Mouse (Mus musculus): ENCODE measurements around the gene 1700086D15Rik.

The 1700086D15Rik gene

DNA sequence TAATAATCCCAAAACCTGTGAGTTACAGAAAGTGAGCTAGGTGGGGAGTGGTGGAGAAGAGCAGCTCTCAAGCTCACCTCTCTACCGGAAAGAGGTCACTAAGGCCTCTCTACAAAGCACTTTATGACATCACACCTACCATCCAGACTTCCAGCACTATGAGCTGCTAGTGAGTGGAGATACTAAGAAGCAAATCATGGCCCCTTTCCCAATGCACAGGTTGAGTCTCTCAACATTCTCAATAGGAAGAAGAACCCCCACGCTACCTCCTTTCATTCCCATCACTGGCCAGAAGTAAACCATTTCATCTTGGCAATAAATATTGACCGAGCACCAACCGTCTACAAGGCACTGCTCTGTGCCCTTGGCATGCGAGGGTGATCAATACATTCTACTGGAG lies at the start of gene 1700086D15Rik:
Gene 1700086D15Rik (minus strand): TSS at position 101 of the 400 bp plus-strand sequence.
- no peak for DNase-seq

DNA sequence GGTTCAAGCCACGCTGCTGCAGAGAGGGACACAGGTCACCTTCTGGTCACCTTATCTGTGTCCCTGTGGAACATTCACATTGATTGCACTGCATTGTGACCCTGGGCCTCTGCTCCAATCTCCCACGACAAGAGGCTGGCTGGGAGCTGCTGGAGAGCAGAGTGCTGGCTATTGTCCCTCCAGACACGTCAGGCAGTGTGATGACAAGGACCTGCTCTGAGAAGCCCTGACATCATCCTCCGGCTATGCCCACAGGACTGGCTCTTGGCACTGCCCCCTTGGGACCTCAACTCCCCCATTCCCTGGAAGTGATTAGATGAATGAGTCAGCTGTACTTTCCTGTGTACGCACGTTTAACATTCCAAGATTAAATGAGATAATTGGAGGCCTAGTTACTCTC lies 49.8 kb upstream of the 1700086D15Rik start:
- DNase-seq: no peak

DNA sequence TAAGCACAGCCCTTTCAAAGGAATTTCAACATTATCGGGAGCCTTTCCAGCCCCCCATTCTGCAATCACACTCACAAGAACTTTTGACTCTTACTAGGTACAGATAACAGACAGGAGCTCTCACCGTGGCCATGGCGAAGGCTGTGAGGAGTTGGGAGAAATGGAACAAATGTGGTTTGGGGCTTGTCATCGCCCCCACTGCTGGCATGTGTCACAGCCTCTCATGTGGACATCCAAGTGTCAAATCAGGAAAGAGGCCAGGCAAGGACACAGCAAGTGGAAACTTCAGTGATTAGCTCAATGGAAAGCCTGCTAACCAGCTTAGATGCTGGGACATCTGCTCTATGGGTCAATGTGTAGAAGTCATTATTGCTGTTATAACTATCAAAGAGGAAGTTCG lies 45.6 kb upstream of the 1700086D15Rik start:
- DNase-seq: no peak

DNA sequence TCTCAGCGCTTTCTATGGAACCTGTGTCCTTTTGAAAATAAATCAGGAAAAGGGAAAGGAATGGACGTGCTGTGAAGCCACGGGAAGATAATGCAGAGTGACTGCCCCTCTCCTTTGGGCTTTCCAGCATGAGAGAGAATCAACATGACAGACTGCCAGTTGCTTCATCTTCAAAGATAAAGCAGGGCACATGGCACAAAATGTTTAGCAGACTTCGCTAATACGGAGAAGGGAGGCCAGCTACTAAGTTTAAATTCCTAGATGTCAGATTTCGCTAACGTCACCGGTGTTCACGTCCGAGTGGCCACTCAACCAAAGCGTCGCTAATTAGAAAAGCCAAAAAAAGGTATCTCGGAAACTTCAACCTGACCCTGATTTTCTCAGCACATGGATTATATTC lies 45.0 kb upstream of the 1700086D15Rik start:
- no peak for DNase-seq

GRCm38 (mm10) chr11:65203020-65203419 lies 43.3 kb upstream of the 1700086D15Rik start:
- no peak for DNase-seq

GRCm38 (mm10) chr11:65202236-65202635 lies 42.5 kb upstream of the 1700086D15Rik start:
- no peak for DNase-seq

DNA sequence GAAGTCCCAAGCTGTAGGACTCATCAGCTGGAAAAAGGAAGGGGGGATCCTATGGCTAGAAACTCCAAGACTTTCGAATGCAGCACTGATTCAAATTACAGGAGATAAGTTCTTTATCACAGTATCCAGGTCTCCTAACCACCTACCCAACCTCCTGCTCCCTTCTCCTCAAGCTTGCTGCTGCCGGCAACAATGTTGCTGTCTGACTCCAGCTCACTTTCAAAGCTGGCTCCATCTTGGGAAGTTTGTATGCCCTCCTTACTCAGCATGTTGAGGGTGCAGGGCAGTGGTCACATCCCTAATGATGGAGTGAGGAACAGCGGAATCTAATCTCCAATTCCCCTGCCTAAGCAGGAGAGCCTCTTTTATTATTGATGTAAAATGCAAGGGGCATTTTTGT lies 38.3 kb upstream of the 1700086D15Rik start:
- DNase-seq: no peak

- DNase-seq: peak; percentile 17
Observed at GRCm38 (mm10) chr11:65197280-65197679, 37.6 kb upstream of the 1700086D15Rik start.

DNA sequence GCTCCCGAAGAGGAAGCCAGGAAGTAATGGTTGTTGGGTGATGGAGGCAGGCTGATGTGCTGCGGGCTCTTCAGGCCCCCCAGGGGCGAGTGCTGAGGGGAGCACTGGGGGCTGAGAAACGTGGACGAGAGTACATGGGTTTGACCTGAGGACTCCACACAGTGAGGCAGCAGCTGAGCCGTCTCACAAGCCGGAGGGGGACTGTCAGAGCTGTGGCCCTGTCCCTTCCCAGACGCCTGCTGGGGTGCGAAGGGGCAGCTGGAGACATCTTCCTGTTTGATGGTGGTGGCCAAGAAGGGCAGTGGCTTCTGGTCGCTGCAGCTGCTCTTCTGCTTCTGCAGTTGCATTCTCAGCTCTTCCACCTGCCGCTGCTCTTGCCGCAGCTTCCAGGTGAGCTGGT lies 27.3 kb upstream of the 1700086D15Rik start:
- no peak for DNase-seq

DNA sequence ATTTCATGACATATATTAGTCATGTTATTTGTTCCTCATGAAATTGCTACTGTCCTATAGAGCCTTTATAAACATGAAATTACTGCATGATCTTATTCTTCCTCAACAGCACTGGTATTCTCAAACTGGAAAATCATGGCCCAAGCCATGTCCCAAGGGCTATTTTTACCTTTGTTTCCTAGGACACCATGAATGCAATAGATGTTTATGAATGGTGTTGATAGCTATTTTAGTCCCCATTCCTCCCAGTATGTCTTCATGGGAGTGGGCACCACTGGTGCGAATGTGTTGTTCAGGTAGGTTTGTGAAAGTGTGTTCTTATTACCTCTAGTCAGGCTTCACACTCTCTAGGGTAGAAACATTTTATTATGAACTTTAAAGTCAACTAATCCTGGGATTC lies 25.4 kb upstream of the 1700086D15Rik start:
- no peak for DNase-seq

DNA sequence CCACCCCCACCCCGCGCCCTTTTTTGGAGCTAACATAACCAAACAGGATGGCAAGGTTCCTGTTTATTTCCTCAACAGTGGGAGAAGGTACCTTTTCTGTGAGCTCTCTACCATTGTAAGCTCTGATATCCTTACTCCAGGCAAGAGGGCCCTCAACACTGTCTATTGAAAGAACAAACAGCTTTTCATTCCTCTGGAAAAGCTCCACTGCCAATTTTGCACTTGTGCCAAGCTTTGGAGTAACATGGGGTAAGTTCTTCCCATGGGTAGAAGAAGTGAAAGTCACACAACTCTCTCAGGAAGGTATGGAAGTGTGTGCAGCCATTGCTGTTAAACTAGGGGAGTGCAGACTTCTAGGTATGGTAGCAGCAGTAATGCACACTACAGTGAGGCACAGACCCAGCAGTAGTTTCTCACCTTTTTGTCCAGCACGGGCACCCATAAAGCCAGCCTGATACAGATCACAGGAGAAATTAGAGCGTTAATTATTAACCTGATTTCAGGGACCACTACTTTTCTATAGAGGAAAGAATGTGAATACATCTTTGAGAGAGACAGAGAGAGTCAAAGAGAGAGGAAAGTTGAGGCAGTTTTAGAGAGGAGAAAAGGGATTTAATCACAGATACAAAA lies 10.5 kb upstream of the 1700086D15Rik start:
- no peak for DNase-seq

GRCm38 (mm10) chr11:65162767-65163120 lies 3.1 kb upstream of the 1700086D15Rik start, which contains the start of gene Arhgap44:
Arhgap44 (minus strand) TSS chr11:65162961.
- DNase-seq: peak; percentile 59

DNA sequence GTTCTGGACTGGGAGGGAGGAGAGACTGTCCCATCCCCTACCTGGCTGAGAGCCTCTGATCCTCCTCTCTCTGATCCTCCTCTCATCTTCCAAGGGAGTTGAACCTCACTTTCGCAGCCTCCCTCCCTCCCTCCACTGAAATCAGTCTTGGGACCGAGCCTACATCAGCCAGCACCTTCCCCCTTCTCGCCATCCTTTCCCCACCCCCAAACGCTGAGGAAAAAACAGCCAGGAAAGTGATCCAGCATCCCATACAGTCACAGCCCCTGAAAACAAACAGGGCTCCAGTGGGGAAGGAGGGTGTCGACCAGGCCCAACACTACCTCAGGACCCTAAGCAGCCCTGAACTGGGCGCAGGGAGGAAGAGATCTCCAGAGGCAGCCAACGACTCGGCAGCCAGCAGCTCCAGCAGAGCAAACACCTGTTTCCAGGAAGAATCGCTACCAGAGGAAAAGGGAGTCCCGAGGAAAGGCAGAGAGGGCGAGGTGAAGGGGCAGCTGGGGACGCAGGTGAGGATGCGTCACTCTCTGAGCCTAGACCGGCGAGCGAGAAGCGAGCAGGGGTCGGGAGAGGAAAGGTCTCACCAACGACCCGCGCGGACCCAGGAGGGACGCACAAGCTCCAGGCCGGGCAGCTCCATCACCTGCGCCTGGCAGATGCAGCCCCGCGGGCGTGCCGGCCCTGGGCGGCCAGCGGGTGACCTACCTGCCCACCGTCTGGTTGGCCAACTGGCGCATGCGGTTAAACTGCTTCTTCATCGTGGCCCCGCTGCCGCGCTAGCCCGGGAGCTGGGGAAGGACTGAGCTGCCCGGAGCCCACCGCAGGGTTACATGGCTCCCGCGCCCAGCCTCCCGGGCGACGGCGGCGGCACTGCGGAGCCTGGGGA lies 2.4 kb upstream of the 1700086D15Rik start:
- DNase-seq: peak; percentile 20

- no peak for DNase-seq
Observed at GRCm38 (mm10) chr11:65160991-65161880, 1.5 kb upstream of the 1700086D15Rik start.

DNA sequence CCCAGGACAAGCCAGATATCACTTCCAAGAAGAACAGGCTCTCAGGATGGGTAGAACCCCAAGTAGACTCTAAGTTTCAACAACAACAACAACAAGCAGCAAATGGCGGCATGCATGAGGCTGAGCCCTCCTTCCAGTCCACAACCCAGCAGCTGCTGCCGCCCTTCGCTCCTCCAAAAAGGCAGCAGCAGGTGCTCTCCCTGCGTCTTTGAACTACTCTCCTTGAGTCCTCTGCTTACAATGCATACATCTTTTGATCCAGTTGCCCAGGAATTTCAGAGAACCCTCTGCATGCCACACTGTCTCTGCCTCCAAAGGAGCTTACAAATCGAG lies 1.1 kb downstream of the 1700086D15Rik start:
- no peak for DNase-seq

- no peak for DNase-seq
Observed at GRCm38 (mm10) chr11:65157966-65158657, 1.6 kb downstream of the 1700086D15Rik start.

DNA sequence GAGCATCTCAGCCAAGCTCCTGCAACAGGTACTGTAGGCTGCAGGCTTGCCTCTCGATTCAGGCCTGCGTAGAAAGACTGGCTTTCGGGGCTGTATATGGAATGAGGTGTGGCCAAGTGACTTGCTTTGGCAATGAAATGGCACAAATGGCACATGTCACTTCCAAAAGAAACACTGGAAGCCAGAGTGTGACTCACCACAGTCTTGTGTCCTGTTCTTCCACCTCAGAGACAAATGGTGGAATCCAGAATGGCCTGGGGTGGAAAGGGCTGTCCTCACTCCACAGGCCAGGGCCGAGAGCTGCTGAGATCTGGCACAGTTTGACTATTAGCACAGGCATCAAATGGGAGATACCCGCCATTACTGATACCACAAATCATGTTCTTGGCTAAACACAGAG lies 6.7 kb downstream of the 1700086D15Rik start:
- no peak for DNase-seq

DNA sequence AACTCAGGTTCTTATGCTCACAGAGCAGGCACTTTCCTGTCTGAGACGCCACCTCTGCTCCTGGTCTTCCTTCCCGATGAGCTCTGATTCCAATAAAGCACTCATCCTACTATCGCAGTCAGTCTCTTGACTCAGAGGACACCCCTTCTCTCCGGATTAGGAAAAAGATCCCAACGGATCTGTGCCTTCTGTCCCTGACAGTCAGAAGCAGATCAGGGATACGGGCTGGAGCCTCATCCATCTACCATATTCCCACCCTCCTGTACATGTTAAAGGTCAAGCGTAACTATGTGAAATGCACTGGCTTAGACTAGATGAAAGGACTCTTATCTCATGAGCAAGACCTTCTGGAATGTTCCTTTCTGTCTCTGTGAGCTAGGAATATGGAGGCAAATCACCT lies 11.2 kb downstream of the 1700086D15Rik start:
- no peak for DNase-seq

GRCm38 (mm10) chr11:65142838-65143417 lies 16.8 kb downstream of the 1700086D15Rik start:
- no peak for DNase-seq

DNA sequence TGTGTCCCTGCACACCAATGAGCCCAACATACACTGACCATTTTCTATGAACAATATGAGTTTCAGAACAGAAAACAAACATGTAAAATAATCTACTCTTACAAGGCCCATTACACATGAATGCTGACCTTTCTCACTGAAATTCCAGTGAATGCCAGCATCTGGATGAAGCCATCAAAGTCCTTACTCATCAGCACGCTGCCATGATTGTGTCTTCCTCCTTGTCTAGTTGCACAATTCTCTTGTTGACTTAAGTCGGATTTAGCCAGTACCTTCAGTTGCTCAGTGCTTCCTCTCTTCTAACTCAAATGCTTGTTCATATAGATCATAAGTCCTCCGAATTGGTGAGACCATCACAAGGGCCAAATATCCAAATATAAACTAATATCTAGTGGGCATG lies 20.7 kb downstream of the 1700086D15Rik start:
- no peak for DNase-seq

GRCm38 (mm10) chr11:65137145-65137652 lies 22.5 kb downstream of the 1700086D15Rik start:
- DNase-seq: no peak

DNA sequence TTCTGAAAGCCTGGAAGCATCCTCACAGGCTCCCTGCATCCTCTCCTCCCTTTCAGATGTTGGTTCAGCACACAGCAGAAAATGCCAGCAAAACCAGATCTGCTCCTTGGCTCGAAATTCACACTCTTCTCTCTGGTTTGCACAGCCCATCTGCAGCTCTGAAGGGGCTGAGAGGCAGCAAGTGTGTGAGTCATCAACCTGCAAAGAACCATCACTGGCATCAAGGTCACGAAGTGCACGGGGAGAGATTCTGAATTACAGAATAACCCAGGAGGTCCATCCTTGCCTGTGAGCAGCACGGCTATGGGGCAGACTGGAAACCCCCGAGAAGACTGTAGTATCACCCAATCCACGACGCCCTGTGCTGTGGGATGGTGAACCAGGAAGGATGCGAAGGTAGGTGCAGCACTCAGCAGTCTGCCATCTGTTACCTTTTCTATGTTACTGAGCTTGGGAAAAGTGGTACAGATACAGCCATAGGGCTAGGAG lies 24.4 kb downstream of the 1700086D15Rik start:
- DNase-seq: no peak

Measured in kidney, adult 11 months (tissue).